Mouse (Mus musculus): Measurements from ENCODE around the gene Cldn13. TPM values are rescaled to one million over a fixed set of nuclear protein-coding genes. Genes with fewer than 3 reads are reported as not detected.

The Cldn13 gene
- polyA plus RNA-seq, 1 experiment from 2014 or later: 0.39 TPM

DNA sequence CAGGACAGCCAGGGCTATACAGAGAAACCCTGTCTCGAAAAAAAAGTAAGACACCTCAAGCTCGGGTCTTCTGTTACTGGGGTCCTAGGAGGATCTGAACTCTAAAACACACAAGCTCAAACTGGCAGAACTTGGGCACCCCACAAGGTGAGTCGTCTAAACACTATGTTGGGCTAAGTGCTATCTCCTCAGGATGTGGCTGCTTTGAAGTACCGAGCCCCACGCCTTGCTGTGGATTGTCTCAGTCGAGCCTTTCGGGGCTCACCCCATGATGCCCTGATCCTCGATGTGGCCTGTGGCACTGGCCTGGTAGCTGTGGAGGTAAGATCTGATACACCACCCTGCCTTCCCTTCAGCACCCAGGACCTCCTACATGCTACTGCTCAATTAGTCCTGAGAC is 18.0 kb upstream of the Cldn13 start:
- Histone ChIP-seq H3K9ac (no peak overlapping the region), H3K9me3 (no peaks in the 10 kb centered on the region), H3K4me3 (no peak overlapping the region), H3K4me1 (peaks cover 5% of the 10 kb centered on the region; the same call in 1 of the 2 replicates), H3K27ac (no peak overlapping the region; the same call in 1 of the 2 replicates), H3K36me3 (peaks cover 27% of the 10 kb centered on the region), H3K27me3 (no peaks in the 10 kb centered on the region), H3K4me2 (peak overlapping the region; percentile 93)
- no peak for ATAC-seq (ENCODE audit: insufficient number of reproducible peaks, insufficient read depth, low FRiP score, low TSS enrichment, low read depth)
- WGBS: 92% methylated on average over 8 of the region's 8 CpGs

DNA sequence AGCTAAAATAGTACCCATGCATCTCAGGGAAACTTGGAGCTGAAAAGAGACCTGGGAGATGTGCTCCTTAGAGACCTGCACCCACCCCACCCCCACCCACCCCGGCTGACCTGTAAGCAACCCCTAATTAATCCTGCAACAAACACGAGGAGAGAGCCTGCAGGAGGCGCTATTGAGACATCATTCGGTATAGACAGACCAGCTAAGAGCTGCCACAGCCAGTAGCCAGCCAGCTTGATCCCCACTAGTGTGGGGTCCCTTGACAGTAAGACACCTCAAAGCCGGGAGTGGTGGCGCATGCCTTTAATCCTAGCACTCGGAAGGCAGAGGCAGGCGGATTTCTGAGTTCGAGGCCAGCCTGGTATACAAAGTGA is 17.6 kb upstream of the Cldn13 start:
- WGBS: 43% methylated on average over 9 of the region's 9 CpGs
- no peak overlapping the region for H3K27ac ChIP-seq
- peak overlapping the region; percentile 93 for H3K4me2 ChIP-seq
- H3K9me3 ChIP-seq: no peaks in the 10 kb centered on the region
- peaks cover 27% of the 10 kb centered on the region for H3K36me3 ChIP-seq
- no peak for ATAC-seq (ENCODE audit: insufficient number of reproducible peaks, insufficient read depth, low FRiP score, low TSS enrichment, low read depth)
- H3K27me3 ChIP-seq: no peaks in the 10 kb centered on the region
- peak overlapping the region; percentile 87 for H3K9ac ChIP-seq
- H3K4me3 ChIP-seq: peak overlapping the region; percentile 75
- H3K4me1 ChIP-seq: peaks cover 5% of the 10 kb centered on the region; the same call in 1 of the 2 replicates

DNA sequence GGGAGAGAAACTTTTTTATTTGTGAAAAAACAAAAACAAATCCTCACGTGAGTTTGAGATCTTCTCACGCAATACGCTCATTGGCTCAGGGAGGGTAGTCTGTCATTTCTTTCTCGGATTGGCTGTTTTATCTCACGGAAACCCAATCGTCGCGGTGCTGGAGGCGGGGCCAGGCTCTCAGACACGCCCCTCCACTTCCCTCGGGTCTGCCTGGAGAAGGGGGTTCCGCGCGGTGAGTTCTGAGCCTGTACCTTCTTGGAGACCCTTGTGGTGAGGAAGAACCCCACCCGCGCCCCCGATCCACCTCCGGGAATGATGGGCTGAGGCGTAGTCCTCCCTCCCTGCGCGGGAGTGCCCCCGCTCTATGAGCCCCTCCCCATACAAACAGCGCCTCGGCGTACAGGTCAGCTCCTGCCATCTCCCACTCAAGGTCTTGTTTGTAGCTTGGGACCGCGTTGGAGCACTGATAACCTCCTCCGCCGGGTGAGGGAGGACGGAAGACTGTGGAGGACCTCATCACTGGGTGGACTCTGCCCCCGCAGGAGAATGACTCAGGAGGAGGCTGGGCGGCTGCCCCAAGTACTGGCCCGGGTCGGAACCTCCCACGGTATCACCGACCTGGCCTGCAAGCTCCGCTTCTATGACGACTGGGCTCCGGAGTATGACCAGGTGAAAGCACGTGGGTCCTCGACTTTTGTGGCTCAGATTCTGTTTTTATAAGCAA is 17.0 kb upstream of the Cldn13 start, which contains the start of gene Mettl27:
Gene Mettl27 (plus strand): TSS at position 190 of the 724 bp plus-strand sequence.
- under 1% methylated on average over 41 of the region's 41 CpGs for WGBS

DNA sequence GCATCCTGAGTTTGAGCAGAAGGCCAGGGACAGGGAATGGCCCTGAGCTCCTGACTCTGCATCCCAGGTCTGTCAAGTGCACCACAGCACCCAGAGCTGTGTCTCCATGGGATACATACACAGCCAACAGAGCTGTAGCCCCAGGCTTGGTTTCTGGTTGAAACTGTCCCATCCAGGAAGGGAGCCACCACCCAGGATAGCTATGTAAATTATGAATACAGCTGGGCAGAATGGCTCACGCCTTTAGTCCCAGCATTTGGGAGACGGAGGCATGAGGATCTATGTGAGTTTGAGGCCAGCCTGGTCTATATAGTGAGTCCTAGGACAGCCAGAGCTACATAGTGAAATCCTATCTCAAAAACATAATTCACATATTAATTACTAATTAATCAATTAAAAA is 14.7 kb upstream of the Cldn13 start:
- Histone ChIP-seq H3K36me3 (peaks cover 15% of the 10 kb centered on the region), H3K4me2 (no peak overlapping the region), H3K4me3 (no peak overlapping the region), H3K9ac (no peak overlapping the region), H3K27me3 (no peaks in the 10 kb centered on the region), H3K4me1 (peaks cover 5% of the 10 kb centered on the region; the same call in 1 of the 2 replicates), H3K9me3 (no peaks in the 10 kb centered on the region), H3K27ac (no peak overlapping the region)
- ATAC-seq (ENCODE audit: insufficient number of reproducible peaks, insufficient read depth, low FRiP score, low TSS enrichment, low read depth): no peak
- 95% methylated on average over 2 of the region's 2 CpGs for WGBS

More for the DNA sequence above, 17.0 kb upstream of the Cldn13 start, which contains the start of gene Mettl27:
- ATAC-seq (ENCODE audit: insufficient number of reproducible peaks, insufficient read depth, low FRiP score, low TSS enrichment, low read depth): peak; percentile 94
- H3K4me1 ChIP-seq: peaks cover 5% of the 10 kb centered on the region; the same call in 1 of the 2 replicates
- H3K27me3 ChIP-seq: no peaks in the 10 kb centered on the region
- peaks cover 27% of the 10 kb centered on the region for H3K36me3 ChIP-seq
- peak within 1 kb of the TSS; percentile 93 for H3K4me2 ChIP-seq
- H3K27ac ChIP-seq: peak within 1 kb of the TSS; percentile 73
- H3K9ac ChIP-seq: peak within 1 kb of the TSS; percentile 87
- H3K9me3 ChIP-seq: no peaks in the 10 kb centered on the region
- H3K4me3 ChIP-seq: peak within 1 kb of the TSS; percentile 75

DNA sequence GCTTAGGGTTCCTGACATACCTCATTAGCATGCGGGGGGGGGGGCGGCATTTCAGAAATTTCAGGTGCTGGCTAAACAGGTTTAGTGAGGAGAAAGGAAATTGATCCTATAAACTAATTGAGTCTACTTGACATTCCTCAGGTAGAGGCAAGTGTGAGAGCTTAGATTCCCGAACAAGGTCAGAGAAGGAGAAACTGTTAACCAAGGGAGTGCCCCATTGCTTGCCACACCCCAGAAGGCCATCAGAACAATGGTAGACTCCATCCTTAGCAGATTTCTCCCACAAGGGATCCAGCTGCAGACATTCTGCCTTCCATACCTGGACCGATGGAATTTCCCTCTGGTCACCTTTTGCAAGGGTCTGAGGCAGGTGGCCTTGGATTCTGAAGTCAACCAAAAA is 11.4 kb upstream of the Cldn13 start:
- no peak overlapping the region for H3K27ac ChIP-seq
- no peak overlapping the region for H3K9ac ChIP-seq
- no peaks in the 10 kb centered on the region for H3K9me3 ChIP-seq
- no peaks in the 10 kb centered on the region for H3K36me3 ChIP-seq
- no peak for ATAC-seq (ENCODE audit: insufficient number of reproducible peaks, insufficient read depth, low FRiP score, low TSS enrichment, low read depth)
- H3K27me3 ChIP-seq: no peaks in the 10 kb centered on the region
- no peak overlapping the region for H3K4me2 ChIP-seq
- no peak overlapping the region for H3K4me3 ChIP-seq
- H3K4me1 ChIP-seq: no peaks in the 10 kb centered on the region
- WGBS: 60% methylated on average over 4 of the region's 4 CpGs

DNA sequence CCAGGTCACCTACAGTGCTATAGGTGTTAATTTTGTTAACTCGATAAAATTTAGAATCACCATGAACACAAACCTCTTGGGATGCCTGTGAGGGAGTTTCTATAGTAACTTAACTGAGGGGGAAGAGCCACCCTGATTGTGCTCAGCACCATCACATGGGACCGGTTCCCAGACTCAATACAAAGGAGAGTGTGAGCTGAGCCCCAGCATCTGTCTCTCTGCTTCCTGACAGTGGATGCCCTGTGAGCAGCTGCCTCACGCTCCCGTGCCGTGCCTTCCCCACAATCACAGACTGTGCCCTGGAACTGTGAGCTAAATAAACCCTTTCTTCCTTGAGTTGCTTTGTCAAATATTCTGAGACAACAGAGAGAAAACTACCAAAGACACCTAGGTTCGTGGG is 7.8 kb upstream of the Cldn13 start:
- 64% methylated on average over 6 of the region's 6 CpGs for WGBS
- H3K9ac ChIP-seq: no peak overlapping the region
- no peak for ATAC-seq (ENCODE audit: insufficient number of reproducible peaks, insufficient read depth, low FRiP score, low TSS enrichment, low read depth)
- 0 out of 2 replicates have a peak, but pooled peaks cover 3% of the 10 kb centered on the region for H3K27me3 ChIP-seq
- H3K4me3 ChIP-seq: no peak overlapping the region
- no peaks in the 10 kb centered on the region for H3K4me1 ChIP-seq
- H3K9me3 ChIP-seq: no peaks in the 10 kb centered on the region
- H3K27ac ChIP-seq: no peak overlapping the region
- H3K36me3 ChIP-seq: no peaks in the 10 kb centered on the region
- H3K4me2 ChIP-seq: no peak overlapping the region

DNA sequence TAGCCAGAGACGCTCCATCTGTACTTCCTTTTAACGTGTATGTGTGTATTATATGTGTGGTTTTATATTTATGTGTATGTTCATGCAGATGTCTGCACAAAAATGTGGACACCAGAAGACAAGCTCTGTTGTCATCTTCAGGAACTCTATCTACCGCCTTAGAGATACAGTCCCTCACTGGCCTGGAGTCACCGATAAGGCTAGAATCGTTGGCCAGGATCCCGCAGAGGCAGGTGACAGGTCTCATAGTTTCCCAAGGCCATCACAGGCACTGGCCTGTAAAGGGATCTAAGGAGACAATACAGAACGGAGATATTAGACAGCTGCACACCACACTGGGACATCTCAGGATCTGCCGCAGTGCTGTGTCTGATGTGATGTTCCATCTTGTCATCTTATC is 5.8 kb upstream of the Cldn13 start:
- no peaks in the 10 kb centered on the region for H3K9me3 ChIP-seq
- no peak overlapping the region for H3K27ac ChIP-seq
- 0 out of 2 replicates have a peak, but pooled peaks cover 3% of the 10 kb centered on the region for H3K27me3 ChIP-seq
- 90% methylated on average over 8 of the region's 8 CpGs for WGBS
- ATAC-seq (ENCODE audit: insufficient number of reproducible peaks, insufficient read depth, low FRiP score, low TSS enrichment, low read depth): no peak
- no peaks in the 10 kb centered on the region for H3K36me3 ChIP-seq
- H3K9ac ChIP-seq: no peak overlapping the region
- no peaks in the 10 kb centered on the region for H3K4me1 ChIP-seq
- H3K4me2 ChIP-seq: no peak overlapping the region
- H3K4me3 ChIP-seq: no peak overlapping the region

DNA sequence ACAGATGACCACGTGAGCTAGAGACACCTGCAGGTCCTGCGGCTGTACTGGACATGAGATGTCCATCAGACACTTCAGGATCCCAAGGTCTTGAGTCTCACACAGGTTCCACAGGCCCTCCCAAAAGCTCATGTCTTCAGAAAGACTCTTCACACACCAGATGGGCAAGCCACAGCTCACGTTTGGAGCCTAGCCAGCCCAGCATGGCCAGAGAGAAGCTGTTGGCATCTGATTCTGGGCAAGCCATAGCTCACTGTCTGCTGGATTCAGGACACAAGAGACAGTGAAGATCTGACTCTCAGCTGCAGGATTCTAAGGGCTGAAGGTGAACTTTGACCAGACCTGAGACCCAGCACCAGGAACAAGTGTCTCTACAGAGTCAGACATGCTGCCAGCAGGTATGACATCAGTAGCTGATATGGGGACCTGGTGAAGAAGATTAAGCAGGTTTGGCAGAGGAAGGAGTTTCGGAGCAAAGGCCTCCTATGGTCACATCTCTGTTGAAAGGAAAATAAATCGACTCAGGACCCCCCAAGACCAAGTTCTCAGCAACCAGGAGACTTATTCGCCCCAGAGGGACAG is 4.9 kb upstream of the Cldn13 start:
- Histone ChIP-seq H3K27ac (no peak overlapping the region), H3K9ac (no peak overlapping the region), H3K4me2 (no peak overlapping the region), H3K27me3 (0 out of 2 replicates have a peak, but pooled peaks cover 3% of the 10 kb centered on the region), H3K4me3 (no peak overlapping the region), H3K36me3 (no peaks in the 10 kb centered on the region), H3K9me3 (no peaks in the 10 kb centered on the region), H3K4me1 (no peaks in the 10 kb centered on the region)
- ATAC-seq (ENCODE audit: insufficient number of reproducible peaks, insufficient read depth, low FRiP score, low TSS enrichment, low read depth): no peak
- 75% methylated on average over 6 of the region's 6 CpGs for WGBS

DNA sequence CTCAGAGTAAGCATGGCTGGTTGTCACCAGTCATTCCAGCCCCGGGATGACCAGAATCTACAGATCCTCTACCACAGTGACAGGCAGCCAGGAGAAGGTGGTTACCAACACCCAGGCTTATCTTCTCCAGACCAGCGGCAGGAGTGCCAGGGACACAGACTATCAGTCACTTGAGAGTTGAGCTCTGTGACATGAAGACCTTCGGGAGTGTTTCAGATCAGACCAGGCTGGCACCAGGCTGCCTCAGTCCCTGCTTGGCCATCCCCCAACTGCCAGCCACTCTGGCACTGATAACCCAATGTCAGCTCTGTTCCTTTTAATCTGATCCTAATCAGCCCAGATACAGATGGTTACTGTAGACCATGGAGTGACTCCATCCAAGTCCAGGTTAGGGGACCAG is 3.8 kb upstream of the Cldn13 start:
- no peak for ATAC-seq (ENCODE audit: insufficient number of reproducible peaks, insufficient read depth, low FRiP score, low TSS enrichment, low read depth)
- Histone ChIP-seq H3K9ac (no peak overlapping the region), H3K27ac (no peak overlapping the region), H3K9me3 (no peaks in the 10 kb centered on the region), H3K4me2 (no peak overlapping the region), H3K4me3 (no peak overlapping the region), H3K27me3 (0 out of 2 replicates have a peak, but pooled peaks cover 3% of the 10 kb centered on the region), H3K36me3 (no peaks in the 10 kb centered on the region), H3K4me1 (no peaks in the 10 kb centered on the region)
- 88% methylated on average over 3 of the region's 3 CpGs for WGBS

DNA sequence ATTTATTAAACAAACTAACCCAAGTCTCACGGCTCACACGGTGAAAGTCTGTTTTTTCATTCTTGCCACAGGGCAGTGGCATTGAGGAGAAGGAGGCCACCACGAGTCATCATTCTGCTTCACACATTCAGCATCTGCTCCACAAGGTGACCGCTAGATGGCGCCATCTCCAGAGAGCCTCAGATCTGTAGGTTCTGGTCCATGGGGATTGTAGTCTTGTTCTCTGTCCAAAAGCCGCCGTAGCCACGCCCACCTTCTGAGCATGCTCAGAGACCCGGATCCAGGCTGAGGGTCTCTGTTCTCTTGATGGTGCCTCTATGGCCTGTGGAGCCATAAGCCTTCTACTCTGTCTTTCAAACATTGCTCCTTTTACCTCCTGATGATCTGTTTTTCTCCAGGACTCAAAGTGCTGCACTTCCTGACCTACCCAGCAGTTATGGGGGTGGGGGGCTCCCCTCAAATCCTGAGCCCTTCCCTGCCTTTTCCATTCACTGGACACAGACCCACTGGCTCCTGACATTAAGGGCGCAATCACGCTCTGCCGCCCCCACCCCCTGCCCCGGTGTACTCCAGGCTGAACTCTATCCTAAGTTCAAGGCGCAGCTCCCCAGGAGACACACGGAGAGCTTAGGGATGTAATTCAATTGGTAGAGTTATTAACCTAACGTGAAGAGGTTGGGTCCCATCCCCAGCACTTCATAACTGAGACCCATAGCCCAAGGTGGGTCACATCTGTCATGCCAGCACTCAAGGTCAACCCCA is 2.9 kb upstream of the Cldn13 start:
- no peak for ATAC-seq (ENCODE audit: insufficient number of reproducible peaks, insufficient read depth, low FRiP score, low TSS enrichment, low read depth)
- H3K4me3 ChIP-seq: no peak overlapping the region
- no peaks in the 10 kb centered on the region for H3K4me1 ChIP-seq
- 47% methylated on average over 16 of the region's 16 CpGs for WGBS
- H3K27ac ChIP-seq: no peak overlapping the region
- H3K4me2 ChIP-seq: no peak overlapping the region
- H3K27me3 ChIP-seq: 0 out of 2 replicates have a peak, but pooled peaks cover 3% of the 10 kb centered on the region
- H3K9me3 ChIP-seq: no peaks in the 10 kb centered on the region
- no peak overlapping the region for H3K9ac ChIP-seq
- no peaks in the 10 kb centered on the region for H3K36me3 ChIP-seq

DNA sequence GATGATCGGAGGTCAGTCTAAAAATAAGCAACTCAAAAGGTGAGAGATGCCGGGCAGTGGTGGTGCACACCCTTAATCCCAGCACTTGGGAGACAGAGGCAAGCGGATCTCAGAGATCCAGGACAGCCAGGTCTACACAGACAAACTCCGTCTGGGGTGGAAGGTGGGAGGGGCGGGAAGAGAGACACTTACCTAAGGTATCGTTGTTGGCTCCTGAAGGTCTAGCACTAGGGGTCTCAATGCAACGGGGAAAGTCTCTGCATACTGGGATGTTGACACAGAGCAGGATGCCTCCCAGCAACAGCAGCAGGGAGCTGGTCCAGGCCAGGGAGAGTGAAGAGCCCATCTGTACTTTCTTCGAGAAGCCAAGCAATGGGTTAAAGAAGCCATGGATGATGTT is 816 bp downstream of the Cldn13 start:
- H3K4me1 ChIP-seq: no peaks in the 10 kb centered on the region
- no peaks in the 10 kb centered on the region for H3K9me3 ChIP-seq
- no peak overlapping the region for H3K27ac ChIP-seq
- no peak for ATAC-seq (ENCODE audit: insufficient number of reproducible peaks, insufficient read depth, low FRiP score, low TSS enrichment, low read depth)
- 83% methylated on average over 8 of the region's 8 CpGs for WGBS
- H3K36me3 ChIP-seq: no peaks in the 10 kb centered on the region
- H3K4me2 ChIP-seq: no peak overlapping the region
- no peaks in the 10 kb centered on the region for H3K27me3 ChIP-seq
- no peak overlapping the region for H3K9ac ChIP-seq
- H3K4me3 ChIP-seq: no peak overlapping the region
